Mouse (Mus musculus): ENCODE measurements around the gene Fam234b.
A peak's percentile ranks its signal among the peaks of the same experiment; 100 is the strongest.

DNA sequence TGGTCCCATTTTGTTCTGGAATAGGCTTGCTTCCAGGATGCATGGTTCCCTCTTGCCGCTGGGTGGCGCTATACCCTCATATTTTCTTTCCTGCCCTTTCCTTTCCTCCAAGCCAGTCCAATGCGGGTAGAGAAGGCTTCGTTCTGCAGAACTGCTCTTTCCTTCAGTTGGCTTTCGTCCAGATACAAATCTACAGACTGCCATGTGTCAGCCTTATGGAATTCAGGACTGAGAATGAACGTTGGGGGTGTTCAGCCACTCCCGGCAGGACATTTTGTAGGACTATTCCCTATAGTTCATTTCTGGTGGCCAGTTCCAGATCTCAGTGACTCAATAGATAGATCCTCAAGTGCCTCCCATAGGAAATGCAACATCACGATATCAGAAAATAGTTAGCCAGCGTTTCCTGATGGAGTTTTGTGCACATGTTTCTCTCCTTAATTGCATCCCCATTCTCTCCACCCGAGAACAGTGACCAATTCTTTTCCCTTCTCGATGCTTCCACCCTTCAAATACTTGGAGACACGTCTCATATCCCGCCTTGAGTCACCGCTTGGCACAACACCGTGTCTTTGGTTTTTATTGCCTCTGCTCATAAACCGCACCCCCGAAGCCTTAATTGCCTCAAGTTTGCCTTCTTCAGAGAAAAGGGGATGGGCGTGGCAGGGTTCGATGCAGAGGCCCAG lies 52.2 kb downstream of the Fam234b start:
- TF ChIP-seq CTCF (IDR thresholded peaks at IDR 0.05; ENCODE audit: insufficient read depth, low read depth, low read length) (peak; percentile 46; the same call in 1 of the 2 replicates), POLR2A (IDR thresholded peaks at IDR 0.05; ENCODE audit: insufficient read depth, low read depth, low read length) (no peak)
